Mouse (Mus musculus): ENCODE measurements around the gene B4galt5.

Gene B4galt5

DNA sequence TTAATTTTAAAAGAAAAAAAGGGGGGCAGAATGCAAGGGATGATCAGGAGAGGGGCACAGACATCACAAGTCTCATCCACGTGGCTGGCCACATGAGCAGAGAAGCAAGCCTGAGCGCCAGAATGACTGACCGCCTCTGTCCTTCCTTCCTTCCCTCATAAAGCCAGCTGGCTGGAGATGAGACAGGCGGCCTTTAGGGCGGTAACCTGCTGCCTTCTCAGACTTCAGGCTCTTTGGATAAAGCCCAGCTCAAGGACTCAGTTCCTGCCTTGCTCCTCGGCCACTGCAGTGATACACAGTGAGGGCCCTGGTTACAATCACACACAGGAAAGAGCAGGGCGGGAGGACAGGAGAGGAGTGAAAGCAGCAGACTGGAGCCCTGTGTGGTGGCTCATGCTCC, 94.8 kb downstream of the B4galt5 start:
- in situ Hi-C loops (cut with MboI, MseI), result no loop called here

DNA sequence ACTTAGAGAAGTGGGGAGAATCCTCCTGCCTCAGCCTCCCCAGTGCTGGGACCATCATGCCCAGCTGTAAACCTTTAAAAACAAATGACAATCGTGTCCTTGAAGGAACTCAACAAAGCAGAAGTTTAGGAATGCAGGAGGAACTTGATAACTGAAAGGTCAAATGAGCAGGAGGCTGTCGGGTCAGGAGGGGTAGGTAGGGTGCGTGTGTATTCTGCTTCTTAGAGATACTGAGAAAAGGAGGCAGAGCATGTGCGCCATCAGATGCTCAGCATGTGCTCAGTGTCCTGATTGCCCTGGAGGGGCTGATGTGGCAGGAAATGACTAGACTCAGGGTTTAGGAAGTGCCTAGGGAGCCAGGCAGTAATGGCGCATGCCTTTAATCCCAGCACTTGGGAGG, 95.5 kb downstream of the B4galt5 start:
- in situ Hi-C loops (cut with MboI, MseI), result no loop called here

DNA sequence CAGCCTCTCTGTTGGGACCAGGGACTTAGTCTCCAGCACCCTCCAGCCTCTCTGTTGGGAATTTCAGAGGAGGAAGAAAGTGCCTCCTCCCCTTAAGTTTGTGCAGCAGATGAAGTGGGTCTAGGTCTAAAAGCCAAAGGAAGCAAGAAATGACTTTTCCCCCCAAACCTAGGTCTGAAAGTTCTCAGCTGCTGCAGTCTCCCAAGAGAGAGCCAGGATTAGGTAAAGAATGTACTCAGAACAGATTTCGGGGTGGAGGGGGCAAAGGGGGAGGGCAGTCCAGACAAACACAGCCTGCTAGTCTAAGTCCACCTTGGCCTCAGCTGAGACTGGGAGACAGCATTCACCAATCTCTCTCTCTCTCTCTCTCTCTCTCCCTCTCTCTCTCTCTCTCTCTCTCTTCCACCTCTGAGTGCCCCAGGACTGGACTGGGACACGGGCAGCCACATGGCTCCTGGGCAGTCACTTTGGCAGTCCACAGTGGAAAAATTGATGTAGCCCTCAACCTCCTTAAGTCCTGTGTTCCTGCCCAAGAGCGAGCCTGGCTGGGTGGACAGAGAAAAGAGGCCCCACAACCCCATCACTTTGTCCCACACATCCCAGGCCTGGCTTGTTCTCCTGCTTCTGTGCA, 96.8 kb downstream of the B4galt5 start:
- in situ Hi-C loops (cut with MboI, MseI), result no loop called here

DNA sequence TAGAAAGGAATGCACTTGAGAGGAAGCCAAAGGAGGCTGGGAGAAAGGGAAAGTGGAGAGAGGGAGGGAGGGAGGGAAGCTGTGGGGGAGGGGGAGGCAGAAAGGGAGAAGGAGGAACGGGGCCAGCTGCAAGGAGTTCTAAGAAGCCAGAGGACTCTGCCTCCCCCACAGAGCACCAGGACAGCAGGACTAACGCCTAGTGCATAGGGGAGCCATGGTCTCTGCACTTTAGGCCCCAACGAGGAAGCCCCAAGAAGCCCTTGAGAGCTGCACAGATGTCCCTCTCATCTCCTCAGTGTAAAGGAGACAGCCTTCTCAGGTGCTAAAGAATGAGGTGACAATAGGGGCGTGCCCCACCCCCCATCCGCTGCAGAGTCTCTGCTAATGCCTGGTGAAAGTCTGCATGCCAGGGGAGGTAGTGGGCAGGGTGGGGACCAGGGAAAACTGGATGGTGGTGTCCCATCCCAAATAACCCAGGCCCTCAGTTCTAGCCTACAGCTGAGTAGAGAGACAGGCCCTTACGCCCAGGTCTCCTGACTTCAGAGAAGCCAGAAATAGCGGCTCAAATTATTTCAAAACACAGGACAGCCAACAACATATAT, 98.1 kb downstream of the B4galt5 start:
- in situ Hi-C loops (cut with MboI, MseI), result no loop called here

DNA sequence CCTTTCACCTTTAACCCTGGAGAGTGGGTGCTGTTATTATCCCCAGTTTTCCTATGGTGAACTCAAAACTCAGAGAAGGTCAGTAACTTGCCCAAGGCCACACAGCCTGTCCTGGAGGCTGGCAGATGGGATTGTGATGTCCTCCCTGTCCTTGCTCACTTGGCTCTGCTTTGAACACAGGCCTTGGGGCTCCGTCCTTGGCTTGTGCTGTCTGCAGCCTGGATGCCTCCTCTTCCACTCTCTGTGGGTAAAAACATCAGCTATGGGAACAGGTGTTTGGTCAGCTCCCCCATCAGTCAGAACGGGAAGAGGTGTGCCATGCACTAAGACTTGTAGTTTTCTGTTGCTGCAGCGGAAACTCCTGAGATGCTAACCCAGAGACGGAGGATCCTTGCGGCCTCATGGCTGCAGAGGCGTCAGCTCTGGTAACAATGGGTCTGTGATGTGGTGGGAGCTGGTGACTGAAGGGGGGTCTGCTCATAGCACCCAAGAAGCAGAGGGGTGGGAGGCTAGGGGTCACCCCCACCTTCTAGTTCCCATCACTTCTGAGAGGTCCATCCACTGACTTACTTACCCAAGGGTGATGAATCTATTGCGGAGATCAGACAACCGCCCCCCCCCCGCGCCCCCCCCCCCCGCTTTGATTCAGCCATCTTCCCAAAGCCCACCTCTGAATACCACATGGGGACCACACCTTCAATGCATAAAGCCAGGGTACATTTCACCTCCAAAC, 98.8 kb downstream of the B4galt5 start:
- in situ Hi-C loops (cut with MboI, MseI), result no loop called here

DNA sequence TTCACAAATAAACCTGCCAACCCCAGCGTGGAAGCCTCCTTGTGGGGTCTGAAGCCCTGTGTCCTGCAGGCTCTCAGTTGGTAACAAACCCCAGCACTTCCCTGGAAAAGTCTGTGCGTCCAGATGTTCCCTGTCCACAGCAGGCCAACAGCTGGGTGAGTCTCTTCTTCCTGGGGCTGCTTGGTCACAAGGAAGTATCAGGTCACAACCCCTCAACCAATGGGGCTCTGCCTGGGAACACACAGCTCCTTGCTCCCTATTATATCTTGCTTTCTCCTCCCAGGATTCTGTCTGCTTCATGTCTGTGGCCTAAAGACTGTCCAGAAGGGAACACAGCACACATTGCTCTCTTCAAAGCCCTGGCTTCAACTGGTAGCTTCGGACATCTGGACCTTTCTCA, 99.4 kb downstream of the B4galt5 start:
- in situ Hi-C loops (cut with MboI, MseI), result no loop called here
